Mouse (Mus musculus) ovary, adult 18-20 months (tissue): ENCODE measurements at regions not wholly inside any gene's neighbourhood (a gene's known extent, or its start where the extent isn't known, plus 50 kb on each side); places are given as distances from the start of the nearest gene placed in this dataset.

Experiments used
- DNase-seq: peaks from one replicate; pipeline ENCODE4 v3.0.0; 2022; ENCODE audit warnings: low spot score, mixed read lengths

- no peak for DNase-seq
Observed at GRCm38 (mm10) chr12:70672115-70672514, 153.2 kb upstream of the Frmd6 start.

DNA sequence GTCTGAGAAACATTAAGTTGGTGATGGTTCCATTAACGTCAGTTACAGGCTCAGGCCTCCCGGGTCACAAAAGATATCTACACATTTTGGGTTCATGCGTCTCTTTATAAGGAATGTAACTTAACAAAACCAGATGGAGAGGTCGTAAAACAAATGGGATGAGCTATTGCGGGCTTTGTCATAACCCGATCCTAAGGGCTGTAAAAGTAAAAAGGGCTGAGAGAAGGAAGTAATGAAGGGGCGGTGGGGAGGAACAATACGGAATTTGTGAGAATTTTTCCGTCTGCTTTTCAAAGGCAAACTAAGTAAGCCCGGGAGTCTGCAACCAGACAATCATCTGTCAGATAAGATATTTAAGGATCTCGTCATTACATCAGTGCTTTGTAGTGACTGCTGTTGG, 152.1 kb upstream of the Frmd6 start:
- no peak for DNase-seq

DNA sequence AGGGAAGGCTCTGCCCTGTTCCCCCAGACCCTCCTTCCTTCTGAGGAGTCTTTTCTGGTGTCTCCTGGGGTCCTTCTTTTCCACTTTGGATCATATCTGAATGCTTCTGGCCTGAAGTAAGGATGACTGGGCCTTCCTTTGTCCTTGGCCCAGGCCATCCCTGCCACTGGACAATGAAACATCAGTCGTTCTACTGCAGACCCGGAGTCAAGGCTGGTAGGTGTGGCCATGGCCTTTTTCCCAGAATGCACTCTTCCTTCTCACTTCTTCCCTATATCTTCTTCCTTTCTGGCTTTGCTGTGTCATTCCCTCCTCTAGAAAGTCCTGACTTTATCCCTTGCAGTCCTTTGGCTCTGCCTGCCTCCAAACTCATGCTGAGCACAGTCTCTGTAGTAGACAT, 151.2 kb upstream of the Frmd6 start:
- no peak for DNase-seq

DNA sequence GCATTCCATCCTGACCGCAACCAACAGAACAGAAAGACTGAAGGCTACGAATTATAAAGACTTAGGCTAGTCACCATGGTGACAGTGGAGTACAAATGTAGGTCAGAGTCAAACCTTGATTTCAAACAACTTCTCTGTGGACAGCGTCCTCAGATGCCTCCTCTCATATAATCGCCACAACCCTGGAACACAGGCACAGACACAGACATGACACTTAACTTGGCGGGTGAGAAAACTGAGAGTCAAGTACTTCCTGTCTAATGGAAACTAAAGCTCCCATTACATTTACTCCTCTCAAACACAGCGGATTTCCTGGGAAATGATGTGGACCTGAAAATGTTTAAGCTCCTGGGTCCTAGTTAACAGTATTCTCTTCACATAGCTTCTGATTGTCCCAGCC, 149.5 kb upstream of the Frmd6 start:
- DNase-seq = no peak

DNA sequence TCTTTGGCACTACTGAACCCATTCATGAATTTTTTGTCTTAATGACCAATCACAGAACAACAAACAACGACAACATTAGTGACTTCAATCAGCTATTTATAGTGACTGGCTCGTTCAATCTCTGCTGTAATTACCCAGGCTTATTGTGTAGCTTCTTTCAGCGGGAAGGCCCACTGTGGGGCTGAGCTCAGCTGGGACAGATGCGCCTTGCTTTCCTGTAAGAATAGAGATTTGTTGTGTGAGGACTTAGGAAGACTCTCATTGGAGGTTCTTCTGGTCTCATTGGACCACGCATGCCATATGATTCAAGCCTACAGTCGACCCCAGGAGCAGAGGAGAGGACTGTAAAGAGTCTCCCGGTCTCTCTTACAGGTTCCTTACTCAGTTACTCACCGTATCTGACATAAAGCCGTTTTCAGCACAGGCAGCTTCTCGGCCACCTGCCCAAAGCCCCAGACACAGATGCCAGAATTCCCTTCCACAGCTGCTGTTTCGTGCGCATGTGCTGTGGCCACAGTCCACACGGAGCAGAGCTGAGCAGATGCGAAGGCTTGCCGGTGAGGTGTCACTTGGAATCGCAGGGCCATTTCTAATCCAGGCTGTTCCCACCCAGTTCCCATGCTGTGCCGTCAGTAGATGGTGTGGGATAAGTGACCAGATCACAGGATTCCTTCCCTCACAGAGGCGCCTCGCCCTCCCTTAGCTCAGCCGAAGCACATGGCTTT, 145.5 kb upstream of the Frmd6 start:
- DNase-seq = no peak

- DNase-seq = no peak
Observed at GRCm38 (mm10) chr12:70681407-70681990, 143.8 kb upstream of the Frmd6 start.

GRCm38 (mm10) chr12:70684354-70684753, 141.0 kb upstream of the Frmd6 start:
- DNase-seq = no peak

- no peak for DNase-seq
Observed at GRCm38 (mm10) chr12:70685432-70685831, 139.9 kb upstream of the Frmd6 start.

DNA sequence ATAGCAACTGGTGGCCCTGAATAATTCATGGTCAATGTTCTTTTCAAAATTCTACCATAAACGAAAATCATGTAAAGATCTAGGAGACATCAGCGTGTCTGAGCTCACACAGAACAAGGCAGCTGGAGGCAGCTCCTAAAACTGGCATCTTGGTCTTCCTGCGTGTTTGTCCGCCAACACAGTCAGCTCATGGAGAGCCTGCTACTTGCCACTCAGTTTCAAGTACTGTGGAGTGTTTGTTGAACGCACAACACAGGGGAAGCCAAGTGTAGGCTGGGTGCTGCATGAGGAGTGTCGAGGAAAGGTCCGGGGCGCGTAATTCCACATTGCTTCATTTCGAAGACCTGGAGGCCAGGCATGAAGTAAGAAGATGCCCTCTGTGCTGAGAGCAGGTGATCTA, 139.0 kb upstream of the Frmd6 start:
- no peak for DNase-seq

GRCm38 (mm10) chr12:70686971-70687370, 138.3 kb upstream of the Frmd6 start:
- DNase-seq = no peak

DNA sequence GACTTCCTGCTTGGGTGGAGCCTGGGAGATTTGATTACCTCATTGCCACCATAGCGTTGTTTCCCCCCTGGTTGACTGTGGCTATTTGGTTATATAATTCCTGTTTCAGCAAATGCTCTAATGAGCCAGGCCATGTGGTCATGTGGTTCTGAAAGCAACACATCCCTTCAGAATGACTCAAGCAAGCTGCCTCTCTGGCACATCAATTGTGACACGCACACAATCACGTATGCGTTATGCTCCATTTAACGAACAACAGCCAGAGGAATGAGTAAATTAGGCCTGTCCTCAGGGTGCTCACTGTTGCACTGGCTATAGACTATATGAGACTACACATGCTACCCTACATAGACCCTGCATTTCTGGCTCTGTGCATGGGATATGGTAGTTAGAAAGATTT, 130.2 kb upstream of the Frmd6 start:
- DNase-seq = no peak

GRCm38 (mm10) chr12:70696256-70696655, 129.1 kb upstream of the Frmd6 start:
- DNase-seq = no peak

- DNase-seq = no peak
Observed at GRCm38 (mm10) chr12:70698466-70698865, 126.8 kb upstream of the Frmd6 start.

- DNase-seq = no peak
Observed at GRCm38 (mm10) chr12:70702473-70702872, 122.8 kb upstream of the Frmd6 start.

DNA sequence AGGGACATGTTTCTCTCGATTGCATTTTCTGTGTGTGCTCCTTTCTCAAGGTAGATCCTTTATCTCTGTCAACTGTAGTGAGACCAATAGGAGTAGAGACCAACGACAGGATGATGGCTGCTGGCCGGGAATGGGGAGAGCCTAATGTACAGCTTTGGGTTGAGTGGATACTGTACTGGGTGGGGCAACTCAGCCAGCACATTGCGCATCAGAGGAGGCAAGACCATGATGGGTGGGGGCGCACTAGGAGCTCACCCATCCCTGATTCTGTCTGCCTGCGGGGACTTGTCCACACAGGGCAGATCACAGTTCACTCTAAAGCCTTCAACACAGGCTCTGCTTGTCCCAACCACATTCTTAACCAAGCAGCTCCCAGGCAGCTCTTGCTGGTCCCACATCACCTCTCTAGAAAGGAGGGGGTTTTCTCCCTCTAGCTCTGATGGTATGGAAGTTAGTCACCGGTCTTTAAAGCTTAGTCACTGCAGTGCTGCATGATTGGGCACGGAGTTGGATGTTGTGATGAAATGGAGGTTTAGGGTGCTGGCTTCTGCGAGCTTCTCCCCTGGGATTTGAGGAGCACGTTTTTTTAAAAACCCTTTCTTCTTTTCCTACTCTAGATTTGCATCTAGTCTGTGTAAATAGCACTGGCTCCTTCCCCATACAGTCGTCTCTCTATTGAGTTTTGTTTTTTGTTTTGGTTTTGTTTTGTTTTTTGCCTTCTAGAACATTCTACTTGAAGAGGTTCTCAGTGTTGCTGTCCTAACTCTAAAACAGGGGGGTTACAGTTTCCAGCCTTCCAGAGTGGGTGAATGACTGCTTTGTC, 118.3 kb upstream of the Frmd6 start:
- no peak for DNase-seq

- no peak for DNase-seq
Observed at GRCm38 (mm10) chr12:70707629-70708289, 117.6 kb upstream of the Frmd6 start.

DNA sequence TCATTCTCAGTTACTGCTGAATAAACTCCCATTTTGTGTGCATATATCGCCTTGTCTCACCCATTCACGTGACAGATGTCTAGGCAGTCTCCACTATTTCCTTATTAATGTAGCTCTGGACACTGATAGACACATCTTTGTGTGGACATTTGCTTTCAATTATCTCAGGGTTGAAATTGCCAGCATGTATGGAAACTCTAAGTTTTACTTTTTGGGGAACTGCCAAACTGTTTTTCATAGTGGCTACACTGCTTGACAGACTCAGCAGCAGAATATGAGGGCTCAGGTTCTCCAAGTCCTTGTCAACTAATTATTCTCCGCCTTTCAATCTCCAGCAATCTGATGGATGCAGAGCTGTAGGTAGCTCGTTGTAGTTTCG, 117.0 kb upstream of the Frmd6 start:
- no peak for DNase-seq

- DNase-seq = no peak
Observed at GRCm38 (mm10) chr12:70710311-70710710, 115.0 kb upstream of the Frmd6 start.

GRCm38 (mm10) chr12:70711030-70711429, 114.3 kb upstream of the Frmd6 start:
- DNase-seq = no peak

- no peak for DNase-seq
Observed at GRCm38 (mm10) chr12:70712322-70713024, 112.8 kb upstream of the Frmd6 start.

GRCm38 (mm10) chr12:70713499-70714280, 111.6 kb upstream of the Frmd6 start:
- peak; percentile 11 for DNase-seq
